Mouse (Mus musculus) liver, postnatal 0 days (tissue): ENCODE data around the gene Smim13. TPM values are rescaled to one million over a fixed set of nuclear protein-coding genes. Genes with fewer than 3 reads are reported as not detected.

Experiments used
- ATAC-seq: fragments of 200-750 bp; cut with Nextera tagmentation; 2 replicates; pipeline ENCODE4 v1.8.0; 2017; ENCODE audit warnings: mild to moderate bottlenecking, moderate library complexity
- DNase-seq: peaks from one replicate; pipeline ENCODE4 v3.0.0-alpha.2; 2016
- H3K27ac ChIP-seq: fragments of 300-500 bp; sonication (generic); 2 replicates; pipeline ENCODE4 v1.5.1; 2014; ENCODE audit warnings: antibody characterized with exemption, moderate library complexity, mild to moderate bottlenecking, low read depth
- H3K27me3 ChIP-seq: fragments of 300-500 bp; sonication (generic); 2 replicates; pipeline ENCODE4 v1.6.1; 2014; ENCODE audit warnings: low read length, control low read depth, mixed read lengths; ENCODE audit not compliant: insufficient read depth
- H3K36me3 ChIP-seq: fragments of 300-500 bp; sonication (generic); replicated peaks from 2 replicates; pipeline ENCODE4 v1.6.1; 2014; ENCODE audit warnings: mild to moderate bottlenecking, control low read depth, low read length, moderate library complexity, mixed read lengths; ENCODE audit not compliant: insufficient read depth
- H3K4me1 ChIP-seq: fragments of 300-500 bp; sonication (generic); 2 replicates; pipeline ENCODE4 v1.6.1; 2014; ENCODE audit warnings: antibody characterized with exemption, mild to moderate bottlenecking, control low read depth; ENCODE audit not compliant: insufficient read depth
- H3K4me2 ChIP-seq: fragments of 300-500 bp; sonication (generic); 2 replicates; pipeline ENCODE4 v1.6.1; 2014; ENCODE audit warnings: low read depth, mild to moderate bottlenecking, low read length, moderate library complexity, mixed read lengths
- H3K4me3 ChIP-seq: fragments of 300-500 bp; sonication (generic); 2 replicates; pipeline ENCODE4 v1.5.1; 2014; ENCODE audit warnings: low read depth, low read length
- H3K9ac ChIP-seq: fragments of 300-500 bp; sonication (generic); replicated peaks from 2 replicates; pipeline ENCODE4 v1.6.1; 2014; ENCODE audit warnings: mild to moderate bottlenecking, moderate library complexity
- H3K9me3 ChIP-seq: fragments of 300-500 bp; sonication (generic); 2 replicates; pipeline ENCODE4 v1.6.1; 2016; ENCODE audit warnings: mild to moderate bottlenecking, control low read depth, low read length, mixed read lengths
- CTCF ChIP-seq: sonication (generic); IDR thresholded peaks from 2 replicates; pipeline ENCODE4 v1.5.1; 2016; ENCODE audit warnings: antibody characterized with exemption, low read depth
- EP300 ChIP-seq: IDR thresholded peaks from 2 replicates; pipeline ENCODE4 v1.6.1; 2016; ENCODE audit warnings: antibody characterized with exemption, low read depth, mild to moderate bottlenecking
- WGBS: fragments of 180-500 bp; shearing (Covaris S2); extraction: QIAGEN DNeasy Blood & Tissue Kit; methylation state at CpG from one replicate; pipeline ENCODE4 v1.1.7; 2014; ENCODE audit not compliant: insufficient replicate concordance; 5-methylcytosine and 5-hydroxymethylcytosine counted together
- polyA plus RNA-seq: library from polyadenylated mRNA; unstranded; fragments of >200 nt; fragmentation: Nextera tagmentation; extraction: Ambion mirVana; gene quantifications from 2 replicates; pipeline ENCODE4 v1.2.1, GENCODE M21; 2015

Gene Smim13
- polyA plus RNA-seq, 1 experiment from 2014 or later = 3.9 TPM

GRCm38 (mm10) chr13:41291466-41291974 is 41.9 kb downstream of the Smim13 start:
- 72% methylated on average over 4 of the region's 4 CpGs for whole genome bisulfite sequencing
- H3K4me2 ChIP-seq = no peak overlapping the region
- TF ChIP-seq CTCF (no peak), EP300 (no peak)
- no peak overlapping the region for H3K27ac ChIP-seq
- H3K4me1 ChIP-seq = no peaks in the 10 kb centered on the region
- peaks cover 3% of the 10 kb centered on the region; the same call in 1 of the 2 replicates for H3K9me3 ChIP-seq
- H3K9ac ChIP-seq = no peak overlapping the region
- no peaks in the 10 kb centered on the region for H3K36me3 ChIP-seq
- no peak overlapping the region for H3K4me3 ChIP-seq
- no peak for DNase-seq
- ATAC-seq = no peak
- H3K27me3 ChIP-seq = no peaks in the 10 kb centered on the region

- DNase-seq (no peak), ATAC-seq (no peak)
- H3K4me3 ChIP-seq = no peak overlapping the region
- no peak overlapping the region for H3K9ac ChIP-seq
- H3K27ac ChIP-seq = no peak overlapping the region
- H3K4me2 ChIP-seq = no peak overlapping the region
- H3K4me1 ChIP-seq = no peaks in the 10 kb centered on the region
- H3K27me3 ChIP-seq = no peaks in the 10 kb centered on the region
- H3K9me3 ChIP-seq = peaks cover 3% of the 10 kb centered on the region; the same call in 1 of the 2 replicates
- H3K36me3 ChIP-seq = no peaks in the 10 kb centered on the region
- TF ChIP-seq EP300 (no peak), CTCF (no peak)
- 63% methylated on average over 5 of the region's 5 CpGs for WGBS
Observed at GRCm38 (mm10) chr13:41293595-41293994, 44.0 kb downstream of the Smim13 start.

GRCm38 (mm10) chr13:41295886-41296285 is 46.2 kb downstream of the Smim13 start:
- Histone ChIP-seq H3K9ac (no peak overlapping the region), H3K27ac (no peak overlapping the region), H3K36me3 (no peaks in the 10 kb centered on the region), H3K4me3 (no peak overlapping the region), H3K4me2 (no peak overlapping the region), H3K4me1 (no peaks in the 10 kb centered on the region), H3K27me3 (no peaks in the 10 kb centered on the region), H3K9me3 (peaks cover 3% of the 10 kb centered on the region; the same call in 1 of the 2 replicates)
- DNase-seq (no peak), ATAC-seq (no peak)
- no peak for TF ChIP-seq CTCF
- TF ChIP-seq EP300 = no peak
- 60% methylated on average over 6 of the region's 6 CpGs for WGBS

- no peak for DNase-seq
Observed at GRCm38 (mm10) chr13:41296396-41296795, 46.8 kb downstream of the Smim13 start.

GRCm38 (mm10) chr13:41298533-41298932 is 48.9 kb downstream of the Smim13 start:
- no peaks in the 10 kb centered on the region for H3K36me3 ChIP-seq
- H3K4me2 ChIP-seq = no peak overlapping the region
- ATAC-seq (no peak), DNase-seq (no peak)
- H3K9me3 ChIP-seq = no peaks in the 10 kb centered on the region
- H3K4me3 ChIP-seq = no peak overlapping the region
- no peaks in the 10 kb centered on the region for H3K4me1 ChIP-seq
- WGBS = 22% methylated on average over 2 of the region's 2 CpGs
- no peak overlapping the region for H3K9ac ChIP-seq
- TF ChIP-seq CTCF (no peak), EP300 (no peak)
- H3K27me3 ChIP-seq = no peaks in the 10 kb centered on the region
- no peak overlapping the region for H3K27ac ChIP-seq

More at GRCm38 (mm10) chr13:41296396-41296795, 46.8 kb downstream of the Smim13 start:
- no peak for ATAC-seq
- WGBS = 75% methylated on average over 10 of the region's 10 CpGs
- H3K36me3 ChIP-seq = no peaks in the 10 kb centered on the region
- H3K9me3 ChIP-seq = peaks cover 1% of the 10 kb centered on the region; the same call in 1 of the 2 replicates
- no peak overlapping the region for H3K27ac ChIP-seq
- H3K27me3 ChIP-seq = no peaks in the 10 kb centered on the region
- H3K4me1 ChIP-seq = no peaks in the 10 kb centered on the region
- TF ChIP-seq EP300 (no peak), CTCF (no peak)
- H3K4me2 ChIP-seq = no peak overlapping the region
- H3K9ac ChIP-seq = no peak overlapping the region
- no peak overlapping the region for H3K4me3 ChIP-seq

GRCm38 (mm10) chr13:41298996-41299395 is 49.4 kb downstream of the Smim13 start:
- TF ChIP-seq CTCF (no peak), EP300 (no peak)
- no peaks in the 10 kb centered on the region for H3K27me3 ChIP-seq
- H3K36me3 ChIP-seq = no peaks in the 10 kb centered on the region
- no peak overlapping the region for H3K9ac ChIP-seq
- H3K4me1 ChIP-seq = no peaks in the 10 kb centered on the region
- DNase-seq (no peak), ATAC-seq (no peak)
- 66% methylated on average over 5 of the region's 5 CpGs for WGBS
- H3K27ac ChIP-seq = no peak overlapping the region
- no peaks in the 10 kb centered on the region for H3K9me3 ChIP-seq
- no peak overlapping the region for H3K4me3 ChIP-seq
- H3K4me2 ChIP-seq = no peak overlapping the region
